Mouse (Mus musculus) spleen, postnatal 10 days (tissue): ENCODE measurements around the gene Atp1b1.

Experiments
- DNase-seq, 2 experiments: peaks; one replicate each; pipeline ENCODE4 v3.0.0; 2021 to 2022; ENCODE audit warnings: low spot score in 2 of 2

The Atp1b1 gene

GRCm38 (mm10) chr1:164440708-164441407 is 17.3 kb downstream of the Atp1b1 start:
- DNase-seq: no peak

GRCm38 (mm10) chr1:164440230-164440629 is 17.9 kb downstream of the Atp1b1 start:
- no peak for DNase-seq

- DNase-seq: no peak
Measured at GRCm38 (mm10) chr1:164436749-164437148, 21.4 kb downstream of the Atp1b1 start.

GRCm38 (mm10) chr1:164434049-164434448 is 24.1 kb downstream of the Atp1b1 start:
- no peak for DNase-seq

- no peak for DNase-seq
Measured at GRCm38 (mm10) chr1:164432649-164433048, 25.5 kb downstream of the Atp1b1 start.

- no peak for DNase-seq
Measured at GRCm38 (mm10) chr1:164428644-164429043, 29.5 kb downstream of the Atp1b1 start.

- DNase-seq: no peak
Measured at GRCm38 (mm10) chr1:164427777-164428176, 30.4 kb downstream of the Atp1b1 start.

GRCm38 (mm10) chr1:164426227-164426626 is 31.9 kb downstream of the Atp1b1 start:
- DNase-seq: no peak

- no peak for DNase-seq
Measured at GRCm38 (mm10) chr1:164420623-164421354, 37.4 kb downstream of the Atp1b1 start.

- DNase-seq: no peak
Measured at GRCm38 (mm10) chr1:164419401-164419800, 38.8 kb downstream of the Atp1b1 start.

- no peak for DNase-seq
Measured at GRCm38 (mm10) chr1:164418320-164418719, 39.8 kb downstream of the Atp1b1 start.

GRCm38 (mm10) chr1:164417604-164418003 is 40.6 kb downstream of the Atp1b1 start:
- DNase-seq: no peak

GRCm38 (mm10) chr1:164416692-164417394 is 41.3 kb downstream of the Atp1b1 start:
- no peak for DNase-seq

- DNase-seq: no peak
Measured at GRCm38 (mm10) chr1:164415347-164415751, 42.8 kb downstream of the Atp1b1 start.

- no peak for DNase-seq
Measured at GRCm38 (mm10) chr1:164413608-164414007, 44.5 kb downstream of the Atp1b1 start.

GRCm38 (mm10) chr1:164412906-164413305 is 45.2 kb downstream of the Atp1b1 start:
- DNase-seq: no peak

- no peak for DNase-seq
Measured at GRCm38 (mm10) chr1:164411306-164411705, 46.8 kb downstream of the Atp1b1 start.

- DNase-seq: no peak
Measured at GRCm38 (mm10) chr1:164408655-164409054, 49.5 kb downstream of the Atp1b1 start.

GRCm38 (mm10) chr1:164406506-164406905 is 51.6 kb downstream of the Atp1b1 start:
- no peak for DNase-seq

- no peak for DNase-seq
Measured at GRCm38 (mm10) chr1:164405385-164405802, 52.8 kb downstream of the Atp1b1 start.

GRCm38 (mm10) chr1:164399578-164399977 is 58.6 kb downstream of the Atp1b1 start:
- DNase-seq: no peak

GRCm38 (mm10) chr1:164397672-164398071 is 60.5 kb downstream of the Atp1b1 start:
- no peak for DNase-seq
